Mouse (Mus musculus) cortical plate, adult 2 months (tissue): ENCODE results near the gene Tpm1. TPM values are rescaled to one million over a fixed set of nuclear protein-coding genes. Genes with fewer than 3 reads are reported as not detected.
A peak's percentile ranks its signal among the peaks of the same experiment; 100 is the strongest.

Experiments used
- H3K27ac ChIP-seq: fragments of 200-500 bp; 2 replicates; pipeline ENCODE4 v1.5.1; 2012; ENCODE audit warnings: low read length, control low read depth, inconsistent platforms; ENCODE audit not compliant: insufficient read depth
- H3K4me1 ChIP-seq: fragments of 200-500 bp; 2 replicates; pipeline ENCODE4 v1.6.1; 2011; ENCODE audit warnings: low read length; ENCODE audit not compliant: control insufficient read depth, insufficient read depth
- H3K4me3 ChIP-seq: fragments of 200-500 bp; 2 replicates; pipeline ENCODE4 v1.5.1; 2011; ENCODE audit warnings: mild to moderate bottlenecking, low read length, control low read depth; ENCODE audit not compliant: insufficient read depth
- CTCF ChIP-seq: fragments of 200-500 bp; IDR thresholded peaks from 2 replicates; pipeline ENCODE4 v1.5.1; 2011; ENCODE audit warnings: mild to moderate bottlenecking, control low read depth, low read length; ENCODE audit not compliant: insufficient read depth; ENCODE audit errors: extremely low read depth
- POLR2A ChIP-seq: fragments of 200-500 bp; IDR thresholded peaks from 2 replicates; pipeline ENCODE4 v1.6.1; 2011; ENCODE audit warnings: mild to moderate bottlenecking, low read length, control low read depth; ENCODE audit not compliant: insufficient read depth; ENCODE audit errors: extremely low read depth
- polyA plus RNA-seq: library from polyadenylated mRNA; depleted of rRNA; stranded (reverse); fragments of >200 nt; gene quantifications from 2 replicates; pipeline ENCODE4 v1.2.3, GENCODE M21; 2012

Tpm1 gene
- polyA plus RNA-seq, 1 experiment = 234 TPM

- no peak for TF ChIP-seq POLR2A
- no peak for TF ChIP-seq CTCF
- peaks cover 3% of the 10 kb centered on the region; the same call in 1 of the 2 replicates for H3K4me1 ChIP-seq
- H3K27ac ChIP-seq = no peak overlapping the region; the same call in 1 of the 2 replicates
- peak overlapping the region; percentile 32 for H3K4me3 ChIP-seq
Observed at GRCm38 (mm10) chr9:67040963-67041839, 8.0 kb downstream of the Tpm1 start.

DNA sequence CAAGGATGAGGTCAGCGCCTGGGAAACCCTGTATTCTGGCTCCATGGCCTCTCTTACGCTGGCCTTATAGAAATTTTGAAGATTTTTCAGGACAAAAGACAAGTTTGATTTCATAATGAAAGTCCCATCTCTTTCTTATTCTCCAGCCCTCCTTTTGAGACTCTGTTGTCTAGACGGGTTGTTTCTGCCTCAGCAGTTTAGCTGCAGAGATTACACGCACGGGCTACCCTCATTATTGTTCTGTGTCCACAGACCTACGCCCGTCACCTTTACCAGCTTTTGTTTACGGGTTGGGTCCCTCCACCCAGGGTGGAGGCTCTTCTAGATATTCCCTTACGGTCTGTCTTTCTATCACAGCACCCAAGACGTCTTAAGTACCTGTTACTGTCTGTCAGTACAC lies 9.3 kb downstream of the Tpm1 start:
- no peak for TF ChIP-seq CTCF
- no peak for TF ChIP-seq POLR2A
- Histone ChIP-seq H3K4me1 (peaks cover 5% of the 10 kb centered on the region), H3K27ac (no peak overlapping the region), H3K4me3 (no peak overlapping the region)

DNA sequence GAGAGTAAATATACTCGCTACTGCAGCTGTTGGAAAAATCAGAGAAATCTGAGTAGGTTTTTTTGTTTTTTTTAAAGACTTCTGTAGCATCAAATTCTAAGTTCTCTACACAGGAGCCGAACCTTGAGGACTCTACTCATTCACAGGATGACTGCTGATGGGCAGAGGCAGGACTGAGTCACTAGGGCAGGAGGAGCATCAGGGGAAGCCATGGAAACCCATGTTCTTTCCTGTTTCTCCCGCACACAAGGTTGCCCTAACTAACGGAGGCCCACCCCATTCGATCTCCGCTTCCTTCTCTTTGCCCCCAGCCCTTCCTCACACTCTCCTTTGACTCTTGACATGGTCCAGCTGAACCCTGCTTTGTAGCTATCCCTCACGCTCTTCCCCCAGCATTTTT lies 10.5 kb downstream of the Tpm1 start:
- H3K27ac ChIP-seq = no peak overlapping the region
- no peak overlapping the region for H3K4me3 ChIP-seq
- TF ChIP-seq CTCF (no peak), POLR2A (no peak)
- peaks cover 5% of the 10 kb centered on the region for H3K4me1 ChIP-seq

DNA sequence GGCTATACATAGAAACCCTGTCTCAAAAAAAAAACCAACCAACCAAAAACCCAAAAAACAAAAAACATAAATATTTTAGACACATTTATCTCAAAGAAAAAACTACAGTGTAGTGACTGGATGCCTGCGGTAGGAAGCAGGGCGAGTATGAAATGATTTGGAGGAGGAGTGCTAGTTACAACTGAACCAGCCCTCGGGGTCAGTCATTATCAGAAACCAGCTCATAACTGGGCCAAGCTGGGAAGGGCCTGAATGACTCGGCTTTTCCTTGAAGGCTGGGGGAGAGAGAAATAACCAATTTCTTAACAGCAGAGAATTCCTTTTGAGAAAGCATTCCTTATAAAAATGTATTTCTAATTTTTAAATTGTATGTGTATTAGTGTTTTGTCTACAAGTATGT lies 11.5 kb downstream of the Tpm1 start:
- Histone ChIP-seq H3K27ac (no peak overlapping the region; the same call in 1 of the 2 replicates), H3K4me1 (peaks cover 5% of the 10 kb centered on the region), H3K4me3 (no peak overlapping the region)
- no peak for TF ChIP-seq POLR2A

DNA sequence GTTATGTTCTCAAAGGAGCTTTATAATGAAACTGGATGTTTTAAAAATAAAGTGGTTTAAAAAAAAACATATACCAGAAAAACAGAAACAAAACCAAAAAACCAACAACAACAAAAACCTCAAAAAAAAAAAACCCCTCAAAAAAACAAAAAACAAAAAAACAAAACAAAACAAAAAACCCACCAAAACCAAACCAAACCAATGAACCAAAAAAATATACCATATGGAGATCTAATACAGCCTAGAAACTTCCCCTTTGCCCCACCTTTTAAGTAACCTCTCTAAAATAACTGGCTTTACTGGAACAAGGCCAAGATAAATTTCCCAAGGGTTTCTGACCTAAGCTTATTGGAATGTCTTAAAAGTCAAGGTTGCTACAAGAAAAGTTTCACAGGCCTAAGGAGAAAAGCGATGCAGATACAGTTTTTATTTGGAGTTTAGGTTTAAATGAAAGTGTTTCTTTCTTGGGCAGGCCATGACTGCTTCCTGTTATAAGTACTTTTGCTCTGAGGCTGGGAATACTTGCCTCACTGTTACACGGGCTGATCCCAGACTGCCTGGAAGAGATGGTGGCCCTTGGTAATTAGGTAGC lies 12.6 kb downstream of the Tpm1 start:
- Histone ChIP-seq H3K4me1 (peaks cover 3% of the 10 kb centered on the region), H3K4me3 (no peak overlapping the region), H3K27ac (no peak overlapping the region)
- TF ChIP-seq CTCF (no peak), POLR2A (no peak)

GRCm38 (mm10) chr9:67035957-67036451 lies 13.2 kb downstream of the Tpm1 start:
- Histone ChIP-seq H3K4me1 (peaks cover 3% of the 10 kb centered on the region), H3K27ac (0 out of 2 replicates have a peak overlapping the region, but pooled peaks have one; percentile 8), H3K4me3 (no peak overlapping the region)
- TF ChIP-seq CTCF = no peak
- TF ChIP-seq POLR2A = peak; percentile 36; the same call in 1 of the 2 replicates

DNA sequence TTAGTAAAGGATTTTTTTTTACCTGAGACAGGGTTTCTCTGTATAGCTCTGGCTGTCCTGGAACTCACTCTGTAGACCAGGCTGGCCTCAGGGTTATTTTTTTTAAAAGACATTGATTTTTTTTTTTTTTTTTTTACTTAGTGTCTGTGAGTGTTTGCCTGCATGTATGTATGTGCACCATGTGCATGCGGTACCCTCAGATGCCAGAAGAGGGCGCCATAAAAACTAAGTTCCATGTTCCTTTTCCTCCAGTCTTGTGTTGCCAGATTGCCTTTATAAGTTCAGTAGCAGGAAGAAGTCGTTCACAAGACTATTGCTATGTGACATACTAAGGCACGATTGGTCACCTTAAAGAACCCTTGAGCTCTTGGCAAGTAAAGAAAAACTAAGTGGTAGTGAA lies 14.5 kb downstream of the Tpm1 start:
- H3K4me1 ChIP-seq = peaks cover 2% of the 10 kb centered on the region; the same call in 1 of the 2 replicates
- 0 out of 2 replicates have a peak, but pooled peaks have one; percentile 2 for TF ChIP-seq CTCF
- no peak for TF ChIP-seq POLR2A
- no peak overlapping the region for H3K27ac ChIP-seq

GRCm38 (mm10) chr9:67033016-67033415 lies 16.2 kb downstream of the Tpm1 start:
- TF ChIP-seq POLR2A = no peak
- no peak for TF ChIP-seq CTCF
- Histone ChIP-seq H3K4me1 (peaks cover 2% of the 10 kb centered on the region; the same call in 1 of the 2 replicates), H3K4me3 (no peak overlapping the region), H3K27ac (peak overlapping the region; percentile 21; the same call in 1 of the 2 replicates)

More for the DNA sequence above, 14.5 kb downstream of the Tpm1 start:
- H3K4me3 ChIP-seq = no peak overlapping the region

DNA sequence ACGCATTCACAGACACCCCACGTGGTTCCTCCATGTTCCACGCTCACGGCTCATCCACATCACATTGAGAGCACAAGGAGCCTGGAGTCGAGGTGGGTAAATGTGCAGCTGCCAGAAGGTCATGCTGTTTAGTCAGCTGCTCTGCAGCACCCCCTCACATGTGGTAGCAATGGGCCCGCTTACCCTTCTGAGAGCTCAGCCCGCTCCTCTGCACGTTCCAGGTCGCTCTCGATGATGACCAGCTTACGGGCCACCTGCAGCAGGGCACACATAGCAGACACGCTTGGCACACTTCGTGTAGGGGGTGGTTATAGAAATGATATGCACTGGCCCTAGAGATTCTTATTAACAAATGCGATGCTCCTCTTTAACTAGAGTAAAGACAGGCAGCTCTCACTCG lies 16.6 kb downstream of the Tpm1 start:
- H3K4me3 ChIP-seq = no peak overlapping the region
- peak overlapping the region; percentile 13; the same call in 1 of the 2 replicates for H3K27ac ChIP-seq
- TF ChIP-seq POLR2A = no peak
- TF ChIP-seq CTCF = no peak
- peaks cover 2% of the 10 kb centered on the region; the same call in 1 of the 2 replicates for H3K4me1 ChIP-seq

- H3K4me1 ChIP-seq = no peaks in the 10 kb centered on the region; the same call in 1 of the 2 replicates
- no peak overlapping the region for H3K27ac ChIP-seq
- TF ChIP-seq POLR2A (no peak), CTCF (no peak)
- no peak overlapping the region for H3K4me3 ChIP-seq
Observed at GRCm38 (mm10) chr9:67029518-67029917, 19.7 kb downstream of the Tpm1 start.
